Mouse (Mus musculus): ENCODE measurements at regions not wholly inside any gene's neighbourhood (a gene's known extent, or its start where the extent isn't known, plus 50 kb on each side); places are given as distances from the start of the nearest gene placed in this dataset.

GRCm38 (mm10) chr6:140953256-140953655 is 224.2 kb downstream of the Gm11077 start:
- H3K36me3 ChIP-seq (replicated peaks) = no peaks in the 10 kb centered on the region
- H3K27me3 ChIP-seq (ENCODE audit: poor library complexity, severe bottlenecking) = no peaks in the 10 kb centered on the region
- H3K4me3 ChIP-seq = no peak overlapping the region
- no peak for DNase-seq (ENCODE audit: extremely low spot score, low spot score)
- no peaks in the 10 kb centered on the region for H3K9me3 ChIP-seq
- H3K4me1 ChIP-seq = no peaks in the 10 kb centered on the region
- H3K27ac ChIP-seq = no peak overlapping the region

GRCm38 (mm10) chr6:140953721-140954120 is 224.6 kb downstream of the Gm11077 start:
- Histone ChIP-seq H3K27me3 (ENCODE audit: poor library complexity, severe bottlenecking) (no peaks in the 10 kb centered on the region), H3K4me1 (no peaks in the 10 kb centered on the region), H3K4me3 (no peak overlapping the region), H3K27ac (no peak overlapping the region), H3K36me3 (replicated peaks) (no peaks in the 10 kb centered on the region), H3K9me3 (no peaks in the 10 kb centered on the region)
- WGBS = 89% methylated on average over 1 of the region's 1 CpGs
- DNase-seq (ENCODE audit: extremely low spot score, low spot score) = no peak

- 79% methylated on average over 13 of the region's 13 CpGs for WGBS
- no peak overlapping the region for H3K4me3 ChIP-seq
- no peaks in the 10 kb centered on the region for H3K36me3 ChIP-seq (replicated peaks)
- H3K27ac ChIP-seq = no peak overlapping the region
- no peak for DNase-seq (ENCODE audit: extremely low spot score, low spot score)
- H3K4me1 ChIP-seq = no peaks in the 10 kb centered on the region
- no peaks in the 10 kb centered on the region for H3K9me3 ChIP-seq
- no peaks in the 10 kb centered on the region for H3K27me3 ChIP-seq (ENCODE audit: poor library complexity, severe bottlenecking)
These were observed 226.9 kb downstream of the Gm11077 start for GRCm38 (mm10) chr6:140955751-140956521.

- Histone ChIP-seq H3K4me1 (no peaks in the 10 kb centered on the region), H3K4me3 (no peak overlapping the region), H3K9me3 (no peaks in the 10 kb centered on the region), H3K36me3 (replicated peaks) (no peaks in the 10 kb centered on the region), H3K27ac (no peak overlapping the region), H3K27me3 (ENCODE audit: poor library complexity, severe bottlenecking) (no peaks in the 10 kb centered on the region)
- no peak for DNase-seq (ENCODE audit: extremely low spot score, low spot score)
- 91% methylated on average over 4 of the region's 4 CpGs for WGBS
These were observed 227.4 kb downstream of the Gm11077 start for GRCm38 (mm10) chr6:140956522-140956863.

- Histone ChIP-seq H3K4me1 (peaks cover 38% of the 10 kb centered on the region), H3K27ac (peak overlapping the region; percentile 62; the same call in 1 of the 2 replicates), H3K27me3 (ENCODE audit: poor library complexity, severe bottlenecking) (no peaks in the 10 kb centered on the region), H3K4me3 (peak overlapping the region; percentile 23; the same call in 1 of the 2 replicates), H3K36me3 (replicated peaks) (no peaks in the 10 kb centered on the region), H3K9me3 (no peaks in the 10 kb centered on the region)
- WGBS = 72% methylated on average over 11 of the region's 11 CpGs
- DNase-seq (ENCODE audit: extremely low spot score, low spot score) = no peak
These were observed 232.9 kb downstream of the Gm11077 start for GRCm38 (mm10) chr6:140961987-140962386.

GRCm38 (mm10) chr6:140962563-140962962 is 233.5 kb downstream of the Gm11077 start:
- Histone ChIP-seq H3K4me3 (peak overlapping the region; percentile 23; the same call in 1 of the 2 replicates), H3K4me1 (peaks cover 38% of the 10 kb centered on the region), H3K36me3 (replicated peaks) (no peaks in the 10 kb centered on the region), H3K27ac (peak overlapping the region; percentile 62), H3K27me3 (ENCODE audit: poor library complexity, severe bottlenecking) (no peaks in the 10 kb centered on the region), H3K9me3 (no peaks in the 10 kb centered on the region)
- DNase-seq (ENCODE audit: extremely low spot score, low spot score) = peak; percentile 44
- 18% methylated on average over 4 of the region's 4 CpGs for WGBS

- Histone ChIP-seq H3K9me3 (peaks cover 3% of the 10 kb centered on the region; the same call in 1 of the 2 replicates), H3K4me1 (no peaks in the 10 kb centered on the region), H3K27me3 (ENCODE audit: poor library complexity, severe bottlenecking) (no peaks in the 10 kb centered on the region), H3K4me3 (no peak overlapping the region), H3K36me3 (replicated peaks) (no peaks in the 10 kb centered on the region), H3K27ac (no peak overlapping the region)
- no peak for DNase-seq (ENCODE audit: extremely low spot score, low spot score)
- 89% methylated on average over 6 of the region's 6 CpGs for WGBS
These were observed 244.6 kb downstream of the Gm11077 start for GRCm38 (mm10) chr6:140973732-140974131.

- 91% methylated on average over 5 of the region's 5 CpGs for WGBS
- no peaks in the 10 kb centered on the region for H3K4me1 ChIP-seq
These were observed 247.9 kb downstream of the Gm11077 start for GRCm38 (mm10) chr6:140976989-140977388.

GRCm38 (mm10) chr6:140983610-140984009 is 254.5 kb downstream of the Gm11077 start:
- no peaks in the 10 kb centered on the region for H3K36me3 ChIP-seq (replicated peaks)
- H3K4me3 ChIP-seq = no peak overlapping the region
- peaks cover 3% of the 10 kb centered on the region; the same call in 1 of the 2 replicates for H3K9me3 ChIP-seq
- no peaks in the 10 kb centered on the region for H3K4me1 ChIP-seq
- no peaks in the 10 kb centered on the region for H3K27me3 ChIP-seq (ENCODE audit: poor library complexity, severe bottlenecking)
- no peak overlapping the region for H3K27ac ChIP-seq
- DNase-seq (ENCODE audit: extremely low spot score, low spot score) = no peak
- WGBS = 95% methylated on average over 8 of the region's 8 CpGs

More at GRCm38 (mm10) chr6:140976989-140977388, 247.9 kb downstream of the Gm11077 start:
- Histone ChIP-seq H3K9me3 (peaks cover 3% of the 10 kb centered on the region; the same call in 1 of the 2 replicates), H3K27ac (no peak overlapping the region), H3K27me3 (ENCODE audit: poor library complexity, severe bottlenecking) (no peaks in the 10 kb centered on the region), H3K4me3 (no peak overlapping the region), H3K36me3 (replicated peaks) (no peaks in the 10 kb centered on the region)
- no peak for DNase-seq (ENCODE audit: extremely low spot score, low spot score)

- 97% methylated on average over 7 of the region's 7 CpGs for WGBS
- no peaks in the 10 kb centered on the region for H3K4me1 ChIP-seq
- H3K9me3 ChIP-seq = peaks cover 3% of the 10 kb centered on the region; the same call in 1 of the 2 replicates
- no peaks in the 10 kb centered on the region for H3K36me3 ChIP-seq (replicated peaks)
- DNase-seq (ENCODE audit: extremely low spot score, low spot score) = no peak
- H3K4me3 ChIP-seq = no peak overlapping the region
- no peaks in the 10 kb centered on the region for H3K27me3 ChIP-seq (ENCODE audit: poor library complexity, severe bottlenecking)
- no peak overlapping the region for H3K27ac ChIP-seq
These were observed 255.2 kb downstream of the Gm11077 start for GRCm38 (mm10) chr6:140984249-140984648.

- H3K9me3 ChIP-seq = peaks cover 14% of the 10 kb centered on the region
- no peak overlapping the region for H3K27ac ChIP-seq
- peaks cover 13% of the 10 kb centered on the region for H3K4me1 ChIP-seq
- no peak overlapping the region for H3K4me3 ChIP-seq
- WGBS = 91% methylated on average over 13 of the region's 13 CpGs
- no peak for DNase-seq (ENCODE audit: extremely low spot score, low spot score)
- H3K36me3 ChIP-seq (replicated peaks) = no peaks in the 10 kb centered on the region
- H3K27me3 ChIP-seq (ENCODE audit: poor library complexity, severe bottlenecking) = no peaks in the 10 kb centered on the region
These were observed 255.2 kb upstream of the Pde3a start for GRCm38 (mm10) chr6:140993643-140994580.

- H3K27ac ChIP-seq = peak overlapping the region; percentile 32; the same call in 1 of the 2 replicates
- H3K27me3 ChIP-seq (ENCODE audit: poor library complexity, severe bottlenecking) = no peaks in the 10 kb centered on the region
- peak; percentile 21 for DNase-seq (ENCODE audit: extremely low spot score, low spot score)
- H3K4me3 ChIP-seq = no peak overlapping the region
- peaks cover 14% of the 10 kb centered on the region for H3K9me3 ChIP-seq
- peaks cover 13% of the 10 kb centered on the region for H3K4me1 ChIP-seq
- 65% methylated on average over 14 of the region's 14 CpGs for WGBS
- no peaks in the 10 kb centered on the region for H3K36me3 ChIP-seq (replicated peaks)
These were observed 253.5 kb upstream of the Pde3a start for GRCm38 (mm10) chr6:140995340-140996135.

Measured in forebrain, embryonic 10.5 days (tissue).